Mouse (Mus musculus) thymus, postnatal 4 days (tissue): Measurements from ENCODE around the gene Olfr2.
A peak's percentile ranks its signal among the peaks of the same experiment; 100 is the strongest.
"Not testable (repeated sequence)": the region's sequence is repeated elsewhere in the genome, so short reads cannot be mapped to it uniquely, and the experiment has no call there.

ENCODE experiments used
- DNase-seq: peaks from one replicate; pipeline ENCODE4 v3.0.0; 2021

Gene Olfr2

DNA sequence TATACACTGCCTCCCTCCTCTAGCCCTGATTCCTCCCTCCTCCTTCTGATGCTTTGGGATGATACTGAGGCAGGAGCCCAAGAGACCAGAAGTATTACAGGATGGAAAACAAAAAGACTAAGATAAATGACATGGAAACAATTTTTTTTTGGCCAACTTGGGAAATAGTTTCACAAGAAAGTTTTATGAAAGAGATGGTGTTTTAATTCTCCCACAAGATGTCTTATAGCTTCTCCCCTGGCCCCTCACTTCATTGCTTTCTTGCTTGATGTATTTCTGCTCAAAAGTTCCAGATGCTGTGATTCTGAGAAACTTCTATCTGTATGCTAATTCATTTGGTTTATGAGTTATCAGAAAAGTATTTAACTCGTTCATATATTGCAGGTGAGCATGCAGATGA lies at the start of gene Olfr2:
Gene Olfr2 (minus strand): TSS at position 101 of the 400 bp plus-strand sequence.
- DNase-seq: no peak

DNA sequence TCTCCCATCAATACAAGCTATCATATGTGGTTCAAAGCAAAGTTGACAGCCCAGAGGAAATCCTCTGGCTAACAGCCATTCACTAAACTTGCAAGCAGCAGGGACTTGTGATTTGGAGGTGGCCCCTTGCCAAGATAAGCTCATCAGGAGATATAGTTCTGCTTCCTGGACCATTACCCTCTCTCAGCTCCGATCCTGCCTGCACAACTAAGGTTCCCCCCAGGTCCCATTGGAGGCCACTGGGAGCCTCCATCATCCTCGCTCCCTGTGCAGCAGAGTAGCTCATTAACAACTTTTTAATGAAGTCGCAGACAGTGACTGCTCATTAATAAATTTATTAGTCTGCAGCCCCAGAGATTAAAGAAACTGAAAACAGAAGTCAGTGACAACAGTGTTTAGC lies 41.7 kb upstream of the Olfr2 start:
- no peak for DNase-seq

- peak; percentile 23 for DNase-seq
These were observed 40.0 kb upstream of the Olfr2 start for GRCm38 (mm10) chr7:107045833-107046232.

DNA sequence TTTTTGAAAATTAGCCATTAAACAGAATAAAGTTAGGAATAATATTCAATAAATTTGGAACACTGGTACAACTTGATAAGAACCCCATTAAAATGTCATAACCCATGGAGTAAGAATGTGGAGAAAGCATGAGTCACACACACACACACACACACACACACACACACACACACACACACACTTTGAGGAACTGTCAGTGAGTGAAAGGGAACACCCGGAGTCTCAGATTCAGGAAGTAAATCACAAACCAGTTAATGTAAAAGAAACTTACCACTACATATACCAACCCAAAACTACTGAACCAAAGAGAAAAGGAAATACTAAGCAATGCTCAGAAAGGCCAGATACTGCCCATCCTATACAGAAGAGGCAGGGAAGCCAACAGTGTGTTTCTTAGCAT lies 38.5 kb upstream of the Olfr2 start:
- no peak for DNase-seq

DNA sequence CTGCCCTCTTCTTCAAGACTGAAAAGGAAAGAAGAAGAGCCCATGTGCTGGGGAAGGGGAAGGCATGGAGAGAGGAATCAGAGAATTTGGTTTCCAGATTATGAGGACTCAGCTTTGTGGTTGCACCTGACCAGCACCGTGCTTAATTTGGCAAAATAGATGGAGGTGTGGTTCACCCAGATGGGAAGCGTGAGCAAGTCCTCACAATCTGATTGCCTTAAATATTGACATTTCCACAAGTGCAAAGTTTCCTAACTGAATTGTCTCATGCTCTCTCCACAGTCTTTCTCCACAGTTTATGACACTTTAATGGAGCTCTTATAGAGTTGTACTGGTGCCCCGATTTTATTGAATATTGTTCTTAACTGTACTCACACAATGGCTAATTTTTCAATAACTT lies 37.3 kb upstream of the Olfr2 start:
- no peak for DNase-seq

- no peak for DNase-seq
These were observed 34.2 kb upstream of the Olfr2 start for GRCm38 (mm10) chr7:107039934-107040563.

GRCm38 (mm10) chr7:107030874-107031273 lies 25.0 kb upstream of the Olfr2 start, which contains the start of gene Olfr713:
Gene Olfr713 (plus strand): TSS chr7:107031174.
- DNase-seq: no peak

- DNase-seq: no peak
These were observed 1.7 kb downstream of the Olfr2 start for GRCm38 (mm10) chr7:107004169-107004568.

DNA sequence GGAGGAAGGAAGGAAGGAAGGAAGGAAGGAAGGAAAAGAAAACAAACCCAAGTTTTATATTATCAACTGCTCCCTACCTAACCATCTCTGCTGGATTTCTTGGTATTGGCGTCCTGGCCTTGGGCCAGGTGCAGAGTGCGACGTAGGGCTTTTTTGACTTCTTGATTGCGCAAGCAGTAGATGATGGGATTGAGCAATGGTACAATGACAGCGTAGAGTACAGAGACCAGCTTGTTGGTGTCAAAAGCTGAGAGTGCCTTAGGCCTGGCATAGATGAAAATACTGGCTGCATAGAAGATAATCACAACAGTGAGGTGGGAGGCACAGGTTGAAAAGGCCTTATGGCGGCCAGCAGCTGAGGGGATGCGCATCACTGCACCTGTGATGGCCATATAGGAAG lies 5.1 kb downstream of the Olfr2 start:
- DNase-seq: no peak

DNA sequence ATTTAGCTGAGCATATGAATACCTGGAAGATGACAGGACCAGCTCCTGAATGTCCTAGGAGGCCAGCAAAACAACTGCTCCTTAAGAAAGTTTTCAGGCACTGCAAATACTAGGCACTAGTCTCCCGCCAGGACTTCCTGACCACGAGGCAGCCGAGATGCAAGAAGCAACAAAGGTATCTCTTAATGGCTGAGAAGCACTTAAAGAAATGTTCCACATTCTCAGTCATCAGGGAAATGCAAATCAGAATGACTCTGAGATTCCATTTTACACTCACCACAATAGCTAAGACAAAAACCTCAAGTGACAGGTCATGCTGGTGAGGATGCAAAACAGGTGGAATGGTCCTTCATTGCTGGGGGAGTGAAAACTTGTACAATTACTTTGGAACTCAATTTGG lies 20.6 kb downstream of the Olfr2 start:
- no peak for DNase-seq

GRCm38 (mm10) chr7:106975353-106975752 lies 30.5 kb downstream of the Olfr2 start, which contains the start of gene Olfr711:
Gene Olfr711 (minus strand): TSS chr7:106975453.
- no peak for DNase-seq

- DNase-seq: not testable (repeated sequence)
These were observed 38.4 kb downstream of the Olfr2 start for GRCm38 (mm10) chr7:106967503-106967902.

- no peak for DNase-seq
These were observed 42.0 kb downstream of the Olfr2 start, which contains the start of gene Olfr6 for GRCm38 (mm10) chr7:106963837-106964236. Gene Olfr6 (minus strand): TSS chr7:106963937.

DNA sequence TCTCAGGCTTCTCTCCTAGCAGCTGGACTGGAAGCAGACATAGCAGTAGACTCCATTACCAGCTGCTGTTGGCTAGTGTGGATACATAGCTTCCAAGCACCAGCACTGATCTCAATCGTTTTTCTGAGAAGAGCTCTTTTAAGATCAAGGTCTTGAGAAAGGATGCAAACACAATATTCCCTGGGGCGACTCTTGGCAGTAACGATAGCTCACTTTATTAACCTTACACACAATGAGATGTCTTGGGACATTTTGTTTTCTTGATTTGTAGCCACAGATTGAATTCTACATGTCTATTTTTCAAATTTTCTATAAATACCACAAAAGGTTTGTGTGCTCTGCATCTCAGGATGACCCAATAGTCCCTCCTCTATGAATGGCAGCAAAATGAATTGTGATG lies 57.7 kb downstream of the Olfr2 start, which contains the start of gene Olfr710:
Gene Olfr710 (minus strand): TSS at position 101 of the 400 bp plus-strand sequence.
- DNase-seq: no peak
